ENCODE assay signal across 9 mouse cellular contexts in the genomic region with DNA sequence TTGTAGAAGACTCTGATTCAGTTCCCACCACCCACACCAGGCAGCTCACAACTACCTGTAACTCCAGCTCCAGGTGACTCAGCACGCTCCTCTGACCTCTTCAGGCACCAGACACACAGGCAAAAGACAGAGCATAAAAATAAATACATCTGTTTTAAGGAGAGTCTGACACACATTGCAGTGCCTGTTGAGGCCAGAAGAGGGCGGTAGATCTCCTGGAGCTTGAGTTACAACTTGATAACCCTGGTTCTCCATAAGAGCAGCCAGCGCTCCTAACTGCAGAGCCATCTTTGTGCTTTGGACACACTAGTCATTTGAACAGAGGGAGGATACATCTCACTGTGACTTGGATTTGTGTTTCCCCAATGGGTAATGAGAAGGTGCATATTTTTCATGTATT. TPM values are rescaled to one million over a fixed set of nuclear protein-coding genes. Genes with fewer than 3 reads are reported as not detected.
DNase-seq lines count a peak whose midpoint lies in the region; ATAC-seq and TF ChIP-seq lines count a peak whose summit lies in the region.
"Had no signal": no experiment of that assay in that cellular context is flagged by ENCODE, and none has a peak within 500 bp of the region (broad histone marks: within the 10 kb centered on the region; RNA-seq: fewer than 3 reads in every experiment).

No protein-coding gene starts in this region.

- H3K27me3 ChIP-seq in intestine, postnatal 0 days (replicated peaks; ENCODE audit: control insufficient read depth, insufficient read depth, low read length): no peaks in the 10 kb centered on the region
- no peaks in the 10 kb centered on the region for H3K27me3 ChIP-seq in intestine, embryonic 15.5 days (replicated peaks)
- peaks cover 9% of the 10 kb centered on the region in 2 experiments; a peak in 3 of 4 replicates for H3K27me3 ChIP-seq in MEL (ENCODE audit: control insufficient read depth in 1 of 2, insufficient read depth in 2 of 2, low read length in 2 of 2)
- no peaks in the 10 kb centered on the region for H3K27me3 ChIP-seq in splenic B cell, adult 2 months (ENCODE audit: control insufficient read depth, insufficient read depth, low read length, poor library complexity, severe bottlenecking)
- H3K27me3 ChIP-seq in forebrain, embryonic 11.5 days (ENCODE audit: control insufficient read depth, insufficient read depth, low read length): no peaks in the 10 kb centered on the region
- H3K27me3 ChIP-seq: midbrain, embryonic 12.5 days had no signal

- peak; percentile 77 for TF ChIP-seq CTCF in intestine, postnatal 0 days (IDR thresholded peaks at IDR 0.05; ENCODE audit: low read depth)
- TF ChIP-seq CTCF in MEL (IDR thresholded peaks at IDR 0.05 in 2 of 3, conservative IDR thresholded peaks at IDR 0.05 in 1 of 3; ENCODE audit: control insufficient read depth in 1 of 3, insufficient read depth in 1 of 3, low read depth in 2 of 3, low read length in 3 of 3, poor library complexity in 1 of 3, severe bottlenecking in 1 of 3): peak; percentile 84 to 97 (median 89)
- TF ChIP-seq CTCF in brain, embryonic 14.5 days (IDR thresholded peaks at IDR 0.05; ENCODE audit: borderline replicate concordance, extremely low read depth, insufficient read depth, insufficient read length): peak; percentile 51; the same call in 1 of the 2 replicates

- peak; percentile 88 for DNase-seq in MEL (ENCODE audit: low read depth, low spot score)
- DNase-seq in brain, embryonic 14.5 days (ENCODE audit: low read depth): no peak
- DNase-seq in kidney, adult 8-10 months: peak; percentile 9 to 48
- peak; percentile 66 for DNase-seq in lung, postnatal 10 days
- DNase-seq in splenic B cell, adult 2 months (ENCODE audit: low read depth, low spot score): peak; percentile 73
- DNase-seq in forebrain, embryonic 11.5 days (ENCODE audit: low spot score): no peak

- no peak for ATAC-seq in intestine, postnatal 0 days
- ATAC-seq in intestine, embryonic 15.5 days: no peak
- no peak for ATAC-seq in forebrain, embryonic 11.5 days (replicated peaks; ENCODE audit: low FRiP score)

- no peaks in the 10 kb centered on the region for H3K4me1 ChIP-seq in intestine, postnatal 0 days (replicated peaks; ENCODE audit: control insufficient read depth, insufficient read depth, low read length)
- H3K4me1 ChIP-seq in intestine, embryonic 15.5 days (replicated peaks): no peaks in the 10 kb centered on the region
- 0 out of 4 replicates have a peak, but pooled peaks cover 0 to 3% of the 10 kb centered on the region in 2 experiments for H3K4me1 ChIP-seq in MEL (ENCODE audit: control insufficient read depth in 1 of 2, insufficient read depth in 2 of 2, low read length in 2 of 2)
- no peaks in the 10 kb centered on the region for H3K4me1 ChIP-seq in forebrain, embryonic 11.5 days (replicated peaks; ENCODE audit: control insufficient read depth, insufficient read depth, low read length)
- H3K4me1 ChIP-seq: midbrain, embryonic 12.5 days had no signal

- H3K9me3 ChIP-seq in intestine, postnatal 0 days (ENCODE audit: control insufficient read depth): no peaks in the 10 kb centered on the region
- no peaks in the 10 kb centered on the region for H3K9me3 ChIP-seq in intestine, embryonic 15.5 days
- no peaks in the 10 kb centered on the region for H3K9me3 ChIP-seq in MEL (replicated peaks; ENCODE audit: insufficient read depth, low read length)
- no peaks in the 10 kb centered on the region for H3K9me3 ChIP-seq in forebrain, embryonic 11.5 days (ENCODE audit: control insufficient read depth, low read length)
- H3K9me3 ChIP-seq: midbrain, embryonic 12.5 days had no signal

- H3K9ac ChIP-seq in intestine, postnatal 0 days (ENCODE audit: low read depth, low read length): no peak overlapping the region
- no peak overlapping the region for H3K9ac ChIP-seq in intestine, embryonic 15.5 days
- H3K9ac ChIP-seq in MEL (ENCODE audit: control insufficient read depth, low read depth, low read length, poor library complexity, severe bottlenecking): no peak overlapping the region
- no peak overlapping the region for H3K9ac ChIP-seq in forebrain, embryonic 11.5 days (ENCODE audit: low read length)
- H3K9ac ChIP-seq: midbrain, embryonic 12.5 days had no signal

- no peak overlapping the region for H3K27ac ChIP-seq in intestine, postnatal 0 days (ENCODE audit: low read depth, low read length)
- no peak overlapping the region for H3K27ac ChIP-seq in intestine, embryonic 15.5 days
- no peak overlapping the region for H3K27ac ChIP-seq in MEL (ENCODE audit: control insufficient read depth, low read depth, low read length)
- H3K27ac ChIP-seq in forebrain, embryonic 11.5 days (ENCODE audit: low read depth, low read length): no peak overlapping the region
- H3K27ac ChIP-seq: midbrain, embryonic 12.5 days had no signal

- H3K4me3 ChIP-seq in intestine, postnatal 0 days (ENCODE audit: low read depth, low read length): no peak overlapping the region
- H3K4me3 ChIP-seq in intestine, embryonic 15.5 days (replicated peaks): no peak overlapping the region
- no peak overlapping the region for H3K4me3 ChIP-seq in MEL (ENCODE audit: control insufficient read depth in 1 of 2, insufficient read depth in 1 of 2, low read depth in 2 of 2, low read length in 2 of 2)
- H3K4me3 ChIP-seq in forebrain, embryonic 11.5 days (ENCODE audit: low read depth, low read length): no peak overlapping the region
- H3K4me3 ChIP-seq: midbrain, embryonic 12.5 days had no signal

- no peaks in the 10 kb centered on the region for H3K36me3 ChIP-seq in intestine, postnatal 0 days (ENCODE audit: control insufficient read depth, insufficient read depth)
- H3K36me3 ChIP-seq in intestine, embryonic 15.5 days: no peaks in the 10 kb centered on the region
- H3K36me3 ChIP-seq in MEL (ENCODE audit: control insufficient read depth in 1 of 2, insufficient read depth in 2 of 2, low read length in 2 of 2): no peaks in the 10 kb centered on the region
- H3K36me3 ChIP-seq in splenic B cell, adult 2 months (ENCODE audit: control insufficient read depth, insufficient read depth, low read length, poor library complexity, severe bottlenecking): no peaks in the 10 kb centered on the region
- H3K36me3 ChIP-seq in forebrain, embryonic 11.5 days (ENCODE audit: control insufficient read depth, insufficient read depth, low read length): no peaks in the 10 kb centered on the region
- H3K36me3 ChIP-seq: midbrain, embryonic 12.5 days had no signal

- H3K4me2 ChIP-seq in intestine, postnatal 0 days (replicated peaks; ENCODE audit: low read depth): no peak overlapping the region
- H3K4me2 ChIP-seq in intestine, embryonic 15.5 days (replicated peaks): no peak overlapping the region
- H3K4me2 ChIP-seq in forebrain, embryonic 11.5 days (ENCODE audit: low read depth, low read length, severe bottlenecking): no peak overlapping the region
- H3K4me2 ChIP-seq: midbrain, embryonic 12.5 days had no signal

- H3K79me2 ChIP-seq in MEL (ENCODE audit: control insufficient read depth, insufficient read depth, low read length, poor library complexity): no peaks in the 10 kb centered on the region

- 39% methylated on average over 3 of the region's 3 CpGs for WGBS in intestine, postnatal 0 days
- whole genome bisulfite sequencing in intestine, embryonic 15.5 days: 43% methylated on average over 3 of the region's 3 CpGs
- 49% methylated on average over 3 of the region's 3 CpGs for WGBS in forebrain, embryonic 11.5 days

- TF ChIP-seq RAD21 in MEL (IDR thresholded peaks at IDR 0.05; ENCODE audit: low read depth, low read length): peak; percentile 59

- no peak for TF ChIP-seq EP300 in MEL (IDR thresholded peaks at IDR 0.05; ENCODE audit: low read depth in 1 of 2, low read length in 2 of 2)

- TF ChIP-seq POLR2A in MEL (IDR thresholded peaks at IDR 0.05; ENCODE audit: control insufficient read depth in 1 of 2, insufficient read depth in 1 of 2, low read depth in 1 of 2, low read length in 2 of 2, poor library complexity in 1 of 2): no peak
- TF ChIP-seq POLR2A in brain, embryonic 14.5 days (IDR thresholded peaks at IDR 0.05; ENCODE audit: borderline replicate concordance, extremely low read depth, insufficient read depth, insufficient read length, poor library complexity, severe bottlenecking): no peak

TF ChIP-seq in MEL, 35 proteins besides CTCF, POLR2A, EP300 and RAD21:
- TF ChIP-seq ZC3H11A (IDR thresholded peaks at IDR 0.05; ENCODE audit: low read depth, low read length): peak; percentile 32; the same call in 1 of the 2 replicates
- peak; percentile 25; the same call in 1 of the 2 replicates for TF ChIP-seq GATA1 (IDR thresholded peaks at IDR 0.05; ENCODE audit: low read depth, low read length)
- peak; percentile 78 for TF ChIP-seq SMC3 (IDR thresholded peaks at IDR 0.05; ENCODE audit: low read depth, low read length)
- TF ChIP-seq ZNF384 (IDR thresholded peaks at IDR 0.05; ENCODE audit: low read depth, low read length): no peak

RNA-seq across cellular contexts. Expression of a gene that starts 13.2 kb away (rescaled TPM):
- polyA plus RNA-seq in intestine, postnatal 0 days (2015; fragmentation: Nextera tagmentation; extraction: Ambion mirVana): not detected in 2 replicates
- not detected in 2 replicates for polyA plus RNA-seq in intestine, embryonic 15.5 days (2015; fragmentation: Nextera tagmentation; extraction: Ambion mirVana)
- 0.12 and 0.13 TPM in 2 replicates for total RNA-seq in MEL (2012; rRNA removed)
- polyA plus RNA-seq in MEL (2012; ENCODE audit: insufficient read depth in 1 of 2, insufficient read length in 2 of 2, low read depth in 1 of 2, low replicate concordance in 2 of 2, missing spikeins in 1 of 2): under 1 TPM in 1 of 2 experiments, not detected in 1; 0.15 TPM
- not detected in 2 replicates for polyA plus RNA-seq in brain, embryonic 14.5 days (2012; rRNA removed)
- not detected in 2 replicates for polyA plus RNA-seq in forebrain, embryonic 11.5 days (2014; fragmentation: Nextera tagmentation; extraction: Ambion mirVana)
- polyA plus RNA-seq: midbrain, embryonic 12.5 days had no signal

RNA-seq across cellular contexts. Expression of a gene that starts 20.2 kb away (rescaled TPM):
- not detected in 2 replicates for polyA plus RNA-seq in intestine, postnatal 0 days (2015; fragmentation: Nextera tagmentation; extraction: Ambion mirVana)
- polyA plus RNA-seq in intestine, embryonic 15.5 days (2015; fragmentation: Nextera tagmentation; extraction: Ambion mirVana): 0.31 and 0.69 TPM in 2 replicates
- not detected in 2 replicates for total RNA-seq in MEL (2012; rRNA removed)
- not detected for polyA plus RNA-seq in MEL (2012; ENCODE audit: insufficient read depth in 1 of 2, insufficient read length in 2 of 2, low read depth in 1 of 2, low replicate concordance in 2 of 2, missing spikeins in 1 of 2)
- polyA plus RNA-seq in brain, embryonic 14.5 days (2012; rRNA removed): 0.09 and 0.85 TPM in 2 replicates
- polyA plus RNA-seq in forebrain, embryonic 11.5 days (2014; fragmentation: Nextera tagmentation; extraction: Ambion mirVana): not detected in 2 replicates
- polyA plus RNA-seq: midbrain, embryonic 12.5 days had no signal

RNA-seq across cellular contexts. Expression of a gene that starts 39.4 kb away (rescaled TPM):
- 4.3 and 5.4 TPM in 2 replicates for polyA plus RNA-seq in intestine, postnatal 0 days (2015; fragmentation: Nextera tagmentation; extraction: Ambion mirVana)
- 2.4 and 2.8 TPM in 2 replicates for polyA plus RNA-seq in intestine, embryonic 15.5 days (2015; fragmentation: Nextera tagmentation; extraction: Ambion mirVana)
- total RNA-seq in MEL (2012; rRNA removed): 2.8 and 3.1 TPM in 2 replicates
- 1 to 10 TPM in 1 of 2 experiments, not detected in 1; 5.2 TPM for polyA plus RNA-seq in MEL (2012; ENCODE audit: insufficient read depth in 1 of 2, insufficient read length in 2 of 2, low read depth in 1 of 2, low replicate concordance in 2 of 2, missing spikeins in 1 of 2)
- 13.7 and 22.1 TPM in 2 replicates for polyA plus RNA-seq in brain, embryonic 14.5 days (2012; rRNA removed)
- 1.6 and 2.8 TPM in 2 replicates for polyA plus RNA-seq in forebrain, embryonic 11.5 days (2014; fragmentation: Nextera tagmentation; extraction: Ambion mirVana)

Comparison
In these comparisons a context has a peak if more than half of its experiments do, and no peak if none do; other contexts are left out.
1. DNase-seq: peak in MEL (single experiment), kidney, adult 8-10 months (2 of 2), lung, postnatal 10 days (single experiment) and splenic B cell, adult 2 months (single experiment); none in brain, embryonic 14.5 days (single experiment) and forebrain, embryonic 11.5 days (single experiment).
2. Peak in every context shown above with its lines, with median percentiles within 50 percentile points of each other: CTCF ChIP-seq.